In the genomic region with DNA sequence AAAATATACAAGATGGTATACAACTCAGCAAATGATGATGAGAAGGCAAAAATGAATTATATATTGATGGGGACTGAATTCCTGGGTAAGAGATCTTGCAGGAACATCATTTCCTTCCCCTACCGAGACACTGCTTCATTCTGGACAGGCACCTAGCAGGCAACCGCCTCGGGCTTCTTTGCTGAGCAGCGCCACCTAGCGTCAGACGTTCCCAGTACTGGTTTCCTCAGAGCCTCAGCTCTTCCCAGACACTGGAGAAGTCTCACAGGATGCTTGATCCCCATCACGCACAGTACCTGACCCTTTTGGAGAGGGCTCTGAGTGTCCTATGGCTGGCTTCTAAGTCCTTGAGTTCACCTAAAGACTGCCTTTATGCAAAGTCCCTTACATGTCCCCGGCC, we compare ENCODE assay signal across 8 mouse cellular contexts.
DNase-seq lines count a peak whose midpoint lies in the region; ATAC-seq lines count a peak whose summit lies in the region.

No protein-coding gene starts in this region.

- H3K36me3 ChIP-seq in forebrain, embryonic 10.5 days (replicated peaks): no peaks in the 10 kb centered on the region
- no peaks in the 10 kb centered on the region for H3K36me3 ChIP-seq in neural tube, embryonic 15.5 days

- no peaks in the 10 kb centered on the region for H3K9me3 ChIP-seq in forebrain, embryonic 10.5 days
- no peaks in the 10 kb centered on the region for H3K9me3 ChIP-seq in neural tube, embryonic 15.5 days (replicated peaks)

- ATAC-seq in neural tube, embryonic 15.5 days (ENCODE audit: low FRiP score): peak; percentile 81; the same call in 1 of the 2 replicates

- no peak overlapping the region for H3K4me3 ChIP-seq in forebrain, embryonic 10.5 days
- no peak overlapping the region for H3K4me3 ChIP-seq in neural tube, embryonic 15.5 days (replicated peaks)

- 20% methylated on average over 8 of the region's 8 CpGs for WGBS in forebrain, embryonic 10.5 days
- 17% methylated on average over 8 of the region's 8 CpGs for WGBS in neural tube, embryonic 15.5 days

- no peak overlapping the region for H3K9ac ChIP-seq in neural tube, embryonic 15.5 days (replicated peaks)

- intact Hi-C loops in heart, postnatal 25 days (cut with DNase I): loop anchor here (1.0 to 5.0 kb wide), 3 partner anchors 250 to 455 kb away; no protein-coding TSS in a partner anchor

- DNase-seq in B cell, adult 2 months: peak; percentile 1 to 7
- DNase-seq in brain, adult 2 months (ENCODE audit: low read depth, low spot score): peak; percentile 88
- DNase-seq in forebrain, embryonic 10.5 days (ENCODE audit: extremely low spot score, low spot score): peak; percentile 73
- DNase-seq in heart, postnatal 25 days (ENCODE audit: low spot score): peak; percentile 6
- peak; percentile 74 to 95 for DNase-seq in kidney, postnatal 36 days
- DNase-seq in lung, adult 18-20 months: peak; percentile 48 to 66
- peak; percentile 74 for DNase-seq in testis, postnatal 14 days (ENCODE audit: low spot score)

- H3K27me3 ChIP-seq in forebrain, embryonic 10.5 days (ENCODE audit: poor library complexity, severe bottlenecking): no peaks in the 10 kb centered on the region
- no peaks in the 10 kb centered on the region for H3K27me3 ChIP-seq in neural tube, embryonic 15.5 days (replicated peaks)

- H3K27ac ChIP-seq in forebrain, embryonic 10.5 days: no peak overlapping the region
- H3K27ac ChIP-seq in neural tube, embryonic 15.5 days (replicated peaks): no peak overlapping the region

- H3K4me2 ChIP-seq in neural tube, embryonic 15.5 days: no peak overlapping the region

- peaks cover 6% of the 10 kb centered on the region for H3K4me1 ChIP-seq in forebrain, embryonic 10.5 days
- no peaks in the 10 kb centered on the region for H3K4me1 ChIP-seq in neural tube, embryonic 15.5 days

Comparison
In these comparisons a context has a peak if more than half of its experiments do, and no peak if none do; other contexts are left out.
1. DNase-seq: peak in every context shown above with its lines; median percentile 88 in brain, adult 2 months; 84 in kidney, postnatal 36 days; 74 in testis, postnatal 14 days; 73 in forebrain, embryonic 10.5 days; 57 in lung, adult 18-20 months; 6 in heart, postnatal 25 days; 4 in B cell, adult 2 months.